Mouse (Mus musculus): Measurements from ENCODE around the gene Hist2h2bb.

The Hist2h2bb gene

GRCm38 (mm10) chr3:96300706-96301529 is 31.4 kb downstream of the Hist2h2bb start:
- no peak for DNase-seq (ENCODE audit: low spot score in 2 of 2)

GRCm38 (mm10) chr3:96302076-96302475 is 32.5 kb downstream of the Hist2h2bb start:
- DNase-seq (ENCODE audit: low spot score in 2 of 2): no peak

- DNase-seq (ENCODE audit: low spot score in 2 of 2): no peak
These were observed 37.0 kb downstream of the Hist2h2bb start for GRCm38 (mm10) chr3:96306506-96306905.

- no peak for DNase-seq (ENCODE audit: low spot score in 2 of 2)
These were observed 39.9 kb downstream of the Hist2h2bb start for GRCm38 (mm10) chr3:96309441-96309840.

- DNase-seq (ENCODE audit: low spot score in 2 of 2): peak in 1 of 2 experiments; percentile 39
These were observed 43.0 kb downstream of the Hist2h2bb start for GRCm38 (mm10) chr3:96312341-96313098.
